Mouse (Mus musculus) adrenal gland, adult (tissue): ENCODE measurements at regions not wholly inside any gene's neighbourhood (a gene's known extent, or its start where the extent isn't known, plus 50 kb on each side); places are given as distances from the start of the nearest gene placed in this dataset.

Experiments used
- DNase-seq, 2 experiments: peaks; one replicate each; pipeline ENCODE4 v3.0.0; 2022 to 2023; ENCODE audit warnings: low spot score in 1 of 2; ENCODE audit not compliant: inconsistent age in 2 of 2

GRCm38 (mm10) chr8:8102010-8102727 is 558.9 kb downstream of the Efnb2 start:
- no peak for DNase-seq

- no peak for DNase-seq
Observed at GRCm38 (mm10) chr8:8092551-8092950, 568.5 kb downstream of the Efnb2 start.

- DNase-seq: no peak
Observed at GRCm38 (mm10) chr8:8084652-8085051, 576.4 kb downstream of the Efnb2 start.

- DNase-seq: no peak
Observed at GRCm38 (mm10) chr8:8064074-8064473, 597.0 kb downstream of the Efnb2 start.

GRCm38 (mm10) chr8:8054224-8054916 is 606.7 kb downstream of the Efnb2 start:
- DNase-seq: no peak

GRCm38 (mm10) chr8:8051186-8051585 is 609.9 kb downstream of the Efnb2 start:
- DNase-seq: no peak

- DNase-seq: no peak
Observed at GRCm38 (mm10) chr8:8050778-8051177, 610.3 kb downstream of the Efnb2 start.

- no peak for DNase-seq
Observed at GRCm38 (mm10) chr8:8044926-8045325, 616.1 kb downstream of the Efnb2 start.

- no peak for DNase-seq
Observed at GRCm38 (mm10) chr8:8044296-8044695, 616.7 kb downstream of the Efnb2 start.

GRCm38 (mm10) chr8:8037929-8038328 is 623.1 kb downstream of the Efnb2 start:
- no peak for DNase-seq

GRCm38 (mm10) chr8:8011151-8011550 is 649.9 kb downstream of the Efnb2 start:
- no peak for DNase-seq

- no peak for DNase-seq
Observed at GRCm38 (mm10) chr8:7994905-7995304, 666.1 kb downstream of the Efnb2 start.

- no peak for DNase-seq
Observed at GRCm38 (mm10) chr8:7988820-7989219, 672.2 kb downstream of the Efnb2 start.

GRCm38 (mm10) chr8:7977020-7977419 is 684.0 kb downstream of the Efnb2 start:
- DNase-seq: no peak

- DNase-seq: no peak
Observed at GRCm38 (mm10) chr8:7973791-7974190, 687.3 kb downstream of the Efnb2 start.

GRCm38 (mm10) chr8:7964276-7964675 is 696.8 kb downstream of the Efnb2 start:
- no peak for DNase-seq

GRCm38 (mm10) chr8:7956745-7957144 is 704.3 kb downstream of the Efnb2 start:
- DNase-seq: no peak

- DNase-seq: no peak
Observed at GRCm38 (mm10) chr8:7954851-7955250, 706.2 kb downstream of the Efnb2 start.

- DNase-seq: no peak
Observed at GRCm38 (mm10) chr8:7945966-7946775, 714.9 kb downstream of the Efnb2 start.

- no peak for DNase-seq
Observed at GRCm38 (mm10) chr8:7936596-7936995, 724.4 kb downstream of the Efnb2 start.

- DNase-seq: no peak
Observed at GRCm38 (mm10) chr8:7919416-7919815, 741.6 kb downstream of the Efnb2 start.

GRCm38 (mm10) chr8:7894338-7894737 is 766.7 kb downstream of the Efnb2 start:
- no peak for DNase-seq
